Mouse (Mus musculus): ENCODE measurements around the gene Fntb. TPM values are rescaled to one million over a fixed set of nuclear protein-coding genes. Genes with fewer than 3 reads are reported as not detected.

Fntb gene
- polyA plus RNA-seq, 1 experiment from 2014 or later: 35.2 TPM

DNA sequence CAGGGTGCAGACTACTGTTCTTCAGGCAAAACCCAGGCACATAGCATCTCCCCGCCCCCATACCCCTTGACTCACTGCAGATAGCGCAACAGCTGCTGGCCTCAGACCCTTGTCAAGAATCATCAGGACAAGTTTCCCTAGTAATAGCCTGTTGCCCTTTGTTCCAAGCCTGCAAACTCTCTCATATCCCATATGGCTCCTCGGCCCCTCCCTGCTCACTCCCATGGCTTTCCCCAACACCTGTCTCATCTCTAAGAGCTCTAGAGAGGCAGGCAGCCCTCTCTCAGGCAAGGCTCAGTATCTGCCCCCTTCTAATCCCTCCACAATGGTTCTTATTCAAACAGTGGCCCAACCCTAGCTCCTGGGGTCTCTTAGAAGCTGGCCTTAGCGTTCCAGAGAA, 55.2 kb downstream of the Fntb start:
- H3K9me3 ChIP-seq: no peaks in the 10 kb centered on the region
- peaks cover 36% of the 10 kb centered on the region for H3K4me1 ChIP-seq
- no peak overlapping the region for H3K4me3 ChIP-seq (replicated peaks)
- H3K9ac ChIP-seq: no peak overlapping the region
- peaks cover 66% of the 10 kb centered on the region for H3K27me3 ChIP-seq
- WGBS: 40% methylated on average over 4 of the region's 4 CpGs
- H3K4me2 ChIP-seq: peak overlapping the region; percentile 90; the same call in 1 of the 2 replicates
- no peak for ATAC-seq (ENCODE audit: low FRiP score)
- no peak overlapping the region for H3K27ac ChIP-seq
- no peaks in the 10 kb centered on the region for H3K36me3 ChIP-seq (replicated peaks)

DNA sequence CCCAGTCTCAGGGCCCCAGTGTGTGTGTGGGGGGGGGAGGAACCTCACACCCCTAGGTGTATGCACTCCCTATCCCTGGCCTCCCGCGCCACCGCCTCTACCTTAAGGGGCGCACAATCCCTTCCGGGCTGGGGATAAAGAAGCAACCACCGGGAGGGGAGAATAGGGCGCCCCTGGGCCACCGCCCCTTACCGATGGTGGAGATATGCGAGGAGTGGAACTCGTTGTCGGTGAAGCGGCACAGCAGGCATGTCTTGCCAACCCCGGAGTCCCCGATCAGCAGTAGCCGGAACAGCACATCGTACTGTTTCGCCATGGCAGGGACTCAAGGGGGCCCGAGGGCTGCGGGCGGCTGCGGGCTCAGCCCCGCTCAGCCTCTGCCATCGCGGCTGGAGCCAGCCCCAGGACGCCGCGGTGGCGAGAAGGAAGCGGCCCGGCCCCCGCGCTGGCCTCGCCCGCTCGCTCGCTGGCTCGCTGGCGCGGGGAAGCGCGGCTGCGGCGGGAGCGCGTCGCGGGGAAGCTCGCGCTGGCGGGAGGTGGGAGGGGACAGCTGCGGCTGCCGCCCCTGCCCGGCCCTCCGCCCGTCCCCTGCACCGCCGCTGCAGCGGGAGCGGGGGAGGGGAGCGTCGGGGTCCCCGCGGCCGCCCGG, 56.7 kb downstream of the Fntb start:
- Histone ChIP-seq H3K9ac (peak overlapping the region; percentile 75), H3K4me3 (replicated peaks) (peak overlapping the region; percentile 69), H3K4me2 (peak overlapping the region; percentile 90), H3K36me3 (replicated peaks) (no peaks in the 10 kb centered on the region), H3K9me3 (no peaks in the 10 kb centered on the region), H3K27me3 (peaks cover 55% of the 10 kb centered on the region), H3K27ac (peak overlapping the region; percentile 56; the same call in 1 of the 2 replicates), H3K4me1 (peaks cover 34% of the 10 kb centered on the region)
- ATAC-seq (ENCODE audit: low FRiP score): peak; percentile 85
- under 1% methylated on average over 63 of the region's 66 CpGs for WGBS

DNA sequence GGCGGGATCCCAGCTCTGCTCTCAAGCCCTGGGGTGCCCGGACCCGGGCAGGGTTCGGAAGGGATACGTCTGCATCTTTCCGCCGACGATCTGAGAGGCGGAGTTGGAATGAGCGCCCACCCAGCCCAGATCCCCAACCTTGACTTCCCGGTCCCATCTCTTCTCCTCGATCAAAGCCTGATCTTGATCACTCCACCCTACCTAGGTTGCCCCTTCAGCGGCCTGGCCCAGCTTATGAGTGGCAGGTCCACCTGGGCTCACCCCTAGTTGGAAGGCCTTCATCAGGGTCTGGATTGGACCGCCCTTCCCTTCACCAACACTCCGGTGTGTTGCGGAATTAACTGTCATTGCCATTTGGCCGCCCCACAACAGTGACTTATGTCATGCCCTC, 57.3 kb downstream of the Fntb start, which contains the start of gene Rab15:
Gene Rab15, minus strand, starts transcription at position 258 of the 391 bp plus-strand sequence.
- peaks cover 29% of the 10 kb centered on the region for H3K4me1 ChIP-seq
- 2% methylated on average over 11 of the region's 17 CpGs for WGBS
- H3K27me3 ChIP-seq: peaks cover 55% of the 10 kb centered on the region

DNA sequence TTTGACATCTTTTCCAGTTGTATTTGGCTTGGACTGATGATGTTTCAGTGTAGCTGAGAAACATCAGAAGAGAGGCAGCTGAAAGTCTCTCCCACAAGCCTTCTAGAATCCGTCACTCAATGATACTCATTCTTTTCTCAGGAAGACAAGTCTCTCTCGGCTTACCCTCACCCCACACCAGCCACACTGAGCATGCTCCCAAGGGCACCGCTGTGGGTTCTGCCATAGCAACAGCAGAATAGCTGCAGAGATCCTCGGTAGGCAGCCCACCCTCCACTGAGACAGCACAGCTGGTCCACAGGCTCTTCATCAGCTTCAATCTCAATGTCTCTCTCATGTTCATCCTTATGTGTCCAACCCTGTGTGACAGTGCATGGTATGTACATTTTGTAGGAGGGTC, 59.9 kb downstream of the Fntb start:
- Histone ChIP-seq H3K36me3 (replicated peaks) (no peaks in the 10 kb centered on the region), H3K27ac (no peak overlapping the region), H3K9me3 (no peaks in the 10 kb centered on the region), H3K9ac (no peak overlapping the region), H3K4me3 (replicated peaks) (no peak overlapping the region), H3K4me2 (no peak overlapping the region), H3K4me1 (peaks cover 19% of the 10 kb centered on the region), H3K27me3 (peaks cover 44% of the 10 kb centered on the region)
- WGBS: 66% methylated on average over 4 of the region's 4 CpGs
- ATAC-seq (ENCODE audit: low FRiP score): no peak

More for the DNA sequence above, 57.3 kb downstream of the Fntb start, which contains the start of gene Rab15:
- Histone ChIP-seq H3K36me3 (replicated peaks) (no peaks in the 10 kb centered on the region), H3K9me3 (no peaks in the 10 kb centered on the region), H3K9ac (peak within 1 kb of the TSS; percentile 75), H3K27ac (peak within 1 kb of the TSS; percentile 56; the same call in 1 of the 2 replicates), H3K4me2 (peak within 1 kb of the TSS; percentile 90), H3K4me3 (replicated peaks) (peak within 1 kb of the TSS; percentile 69)
- no peak; the same call in 1 of the 2 replicates for ATAC-seq (ENCODE audit: low FRiP score)

DNA sequence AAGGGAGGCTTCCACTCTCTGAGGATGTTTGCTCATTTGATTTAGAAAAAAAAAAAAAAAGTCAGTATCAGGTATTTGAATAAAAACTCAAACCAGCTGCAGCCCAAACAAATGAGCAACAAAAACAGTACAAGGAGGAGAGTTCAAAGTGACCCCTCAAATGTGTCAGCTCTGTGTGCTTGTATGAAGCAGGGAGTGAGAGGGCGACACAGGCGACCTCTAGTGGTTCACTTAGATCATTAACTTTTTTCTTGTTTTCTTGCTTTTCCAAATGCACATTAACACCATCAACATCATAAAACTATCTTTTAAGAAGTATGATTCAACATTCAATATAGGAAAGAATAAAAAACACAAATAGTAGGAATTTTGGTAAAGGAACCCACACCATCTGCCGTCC, 67.3 kb downstream of the Fntb start:
- Histone ChIP-seq H3K4me3 (replicated peaks) (no peak overlapping the region), H3K4me2 (no peak overlapping the region), H3K27me3 (peaks cover 9% of the 10 kb centered on the region; the same call in 1 of the 2 replicates), H3K9me3 (no peaks in the 10 kb centered on the region), H3K36me3 (replicated peaks) (no peaks in the 10 kb centered on the region), H3K9ac (no peak overlapping the region), H3K27ac (no peak overlapping the region), H3K4me1 (no peaks in the 10 kb centered on the region)
- WGBS: 6% methylated on average over 3 of the region's 3 CpGs
- ATAC-seq (ENCODE audit: low FRiP score): no peak

DNA sequence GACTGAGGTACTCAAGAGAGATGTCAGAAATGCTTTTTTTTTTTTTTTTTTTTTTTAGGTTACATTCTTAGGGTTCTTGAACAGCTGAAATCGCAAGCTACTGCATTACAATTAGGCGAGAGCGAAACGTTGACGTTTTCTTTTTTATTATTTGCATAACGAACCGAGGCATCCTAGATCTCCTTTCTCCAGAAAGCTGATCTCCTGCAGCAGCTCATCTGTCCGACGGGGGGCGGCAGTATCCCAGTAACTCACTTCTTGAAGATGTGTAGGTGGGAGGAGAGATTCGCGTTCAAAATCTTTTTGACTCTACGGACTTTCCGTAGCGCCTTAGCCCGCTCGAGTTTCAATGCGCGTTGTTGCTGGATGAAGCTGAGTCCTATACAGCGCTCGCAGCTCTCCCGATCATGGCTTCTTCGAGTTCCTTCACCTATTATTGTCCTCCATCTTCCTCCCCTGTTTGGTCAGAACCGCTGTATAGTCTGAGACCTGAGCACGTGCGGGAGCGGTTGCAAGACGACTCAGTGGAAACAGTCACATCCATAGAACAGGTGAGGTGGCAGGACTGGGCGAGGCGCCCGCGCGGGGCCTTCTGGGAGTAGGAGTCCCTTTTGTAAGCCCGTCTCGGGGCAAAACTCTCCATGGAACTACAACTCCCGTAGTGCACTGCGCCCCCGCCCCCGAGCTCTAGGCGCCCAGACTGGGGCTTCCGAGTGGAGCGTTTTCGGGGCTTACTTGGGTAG, 71.9 kb downstream of the Fntb start:
- Histone ChIP-seq H3K9me3 (no peaks in the 10 kb centered on the region), H3K27ac (no peak overlapping the region), H3K4me2 (peak overlapping the region; percentile 57), H3K4me1 (peaks cover 8% of the 10 kb centered on the region), H3K36me3 (replicated peaks) (no peaks in the 10 kb centered on the region), H3K4me3 (replicated peaks) (peak overlapping the region; percentile 61), H3K9ac (peak overlapping the region; percentile 67), H3K27me3 (peaks cover 9% of the 10 kb centered on the region; the same call in 1 of the 2 replicates)
- under 1% methylated on average over 43 of the region's 43 CpGs for WGBS
- ATAC-seq (ENCODE audit: low FRiP score): peak; percentile 99

DNA sequence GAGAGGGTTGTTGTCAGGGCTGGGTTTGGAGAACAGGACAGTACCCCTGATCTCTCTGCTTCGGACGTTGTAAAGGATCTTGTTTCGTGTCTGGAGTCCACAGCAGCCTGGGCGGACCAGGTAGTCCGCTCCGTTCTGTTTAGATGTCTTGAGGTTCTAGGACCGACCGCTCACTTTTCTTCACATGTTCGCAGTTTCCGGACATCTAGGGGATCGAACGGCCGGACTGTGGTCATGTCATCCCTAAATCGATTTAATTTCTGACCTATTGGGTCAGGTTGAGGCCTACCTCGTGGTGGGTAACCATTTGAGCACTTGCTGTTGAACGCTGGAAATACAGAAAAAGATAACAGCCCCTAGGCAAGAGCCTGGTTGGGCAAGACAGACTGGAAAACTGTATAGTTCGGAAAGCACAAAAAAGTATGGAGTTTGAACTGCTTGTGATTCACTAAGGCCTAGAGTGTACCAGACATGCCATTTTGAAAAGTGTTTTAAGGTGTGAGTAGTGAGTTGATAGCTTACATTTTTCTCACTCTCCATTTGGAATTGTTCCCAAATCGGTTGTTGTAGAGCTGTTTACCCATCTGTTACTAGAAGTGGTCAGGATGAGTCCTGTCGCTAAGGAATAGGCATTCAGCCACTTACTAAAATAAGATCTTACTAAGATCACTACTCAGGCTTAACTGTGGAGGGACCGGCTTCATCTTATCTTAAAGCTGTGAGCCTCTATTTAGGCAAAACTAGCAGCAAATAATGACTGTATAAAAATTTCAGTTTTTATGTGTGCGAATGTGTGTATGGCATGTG, 72.7 kb downstream of the Fntb start:
- Histone ChIP-seq H3K4me3 (replicated peaks) (peak overlapping the region; percentile 61), H3K9ac (peak overlapping the region; percentile 67), H3K27ac (no peak overlapping the region), H3K4me2 (peak overlapping the region; percentile 57), H3K9me3 (no peaks in the 10 kb centered on the region), H3K4me1 (peaks cover 8% of the 10 kb centered on the region), H3K36me3 (replicated peaks) (no peaks in the 10 kb centered on the region), H3K27me3 (peaks cover 8% of the 10 kb centered on the region; the same call in 1 of the 2 replicates)
- ATAC-seq (ENCODE audit: low FRiP score): no peak; the same call in 1 of the 2 replicates
- WGBS: 14% methylated on average over 21 of the region's 21 CpGs

DNA sequence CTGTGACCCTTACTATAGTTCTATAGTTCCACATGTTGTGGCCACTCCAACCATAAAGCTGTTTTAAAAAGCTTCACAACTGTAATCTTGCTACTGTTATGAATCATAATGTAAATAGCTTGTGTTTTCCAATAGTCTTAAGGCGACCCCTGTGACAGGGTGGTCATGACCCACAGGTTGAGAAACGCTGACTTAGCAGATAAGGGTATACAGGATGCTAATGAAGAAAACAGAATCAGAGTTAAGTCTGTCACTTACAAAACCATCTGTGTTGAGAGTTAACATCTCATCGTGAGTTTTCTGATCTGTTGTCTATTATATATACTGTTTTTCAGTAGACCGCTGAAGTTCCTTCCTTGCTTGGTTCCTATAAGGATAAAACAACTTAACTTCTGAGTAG, 73.9 kb downstream of the Fntb start:
- no peaks in the 10 kb centered on the region for H3K36me3 ChIP-seq (replicated peaks)
- H3K4me1 ChIP-seq: peaks cover 8% of the 10 kb centered on the region
- no peaks in the 10 kb centered on the region for H3K9me3 ChIP-seq
- H3K4me2 ChIP-seq: no peak overlapping the region
- no peak for ATAC-seq (ENCODE audit: low FRiP score)
- H3K4me3 ChIP-seq (replicated peaks): no peak overlapping the region
- H3K27me3 ChIP-seq: peaks cover 4% of the 10 kb centered on the region; the same call in 1 of the 2 replicates
- 92% methylated on average over 4 of the region's 4 CpGs for WGBS
- H3K9ac ChIP-seq: no peak overlapping the region
- no peak overlapping the region for H3K27ac ChIP-seq

DNA sequence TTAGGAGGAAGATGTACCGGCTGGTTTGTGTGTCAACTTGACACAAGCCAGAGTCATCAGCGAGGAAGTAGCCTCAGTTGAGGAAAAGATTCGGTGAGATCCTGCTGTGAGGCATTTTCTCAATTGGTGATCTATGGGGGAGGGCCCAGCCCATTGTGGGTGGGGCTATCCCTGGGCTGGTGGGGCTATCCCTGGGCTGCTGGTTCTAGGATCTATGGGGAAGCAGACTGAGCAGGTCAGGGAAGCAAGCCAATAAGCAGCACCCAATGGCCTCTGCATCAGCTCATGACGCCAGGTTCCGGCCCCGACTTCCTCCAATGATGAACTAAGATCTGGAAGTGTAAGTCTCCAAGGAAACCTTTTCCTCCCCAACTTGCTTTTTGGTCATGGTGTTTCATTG, 74.7 kb downstream of the Fntb start:
- Histone ChIP-seq H3K9me3 (no peaks in the 10 kb centered on the region), H3K27me3 (peaks cover 2% of the 10 kb centered on the region; the same call in 1 of the 2 replicates), H3K4me3 (replicated peaks) (no peak overlapping the region), H3K4me2 (no peak overlapping the region), H3K27ac (no peak overlapping the region), H3K36me3 (replicated peaks) (no peaks in the 10 kb centered on the region), H3K9ac (no peak overlapping the region), H3K4me1 (peaks cover 8% of the 10 kb centered on the region)
- no peak for ATAC-seq (ENCODE audit: low FRiP score)
- 83% methylated on average over 6 of the region's 6 CpGs for WGBS

DNA sequence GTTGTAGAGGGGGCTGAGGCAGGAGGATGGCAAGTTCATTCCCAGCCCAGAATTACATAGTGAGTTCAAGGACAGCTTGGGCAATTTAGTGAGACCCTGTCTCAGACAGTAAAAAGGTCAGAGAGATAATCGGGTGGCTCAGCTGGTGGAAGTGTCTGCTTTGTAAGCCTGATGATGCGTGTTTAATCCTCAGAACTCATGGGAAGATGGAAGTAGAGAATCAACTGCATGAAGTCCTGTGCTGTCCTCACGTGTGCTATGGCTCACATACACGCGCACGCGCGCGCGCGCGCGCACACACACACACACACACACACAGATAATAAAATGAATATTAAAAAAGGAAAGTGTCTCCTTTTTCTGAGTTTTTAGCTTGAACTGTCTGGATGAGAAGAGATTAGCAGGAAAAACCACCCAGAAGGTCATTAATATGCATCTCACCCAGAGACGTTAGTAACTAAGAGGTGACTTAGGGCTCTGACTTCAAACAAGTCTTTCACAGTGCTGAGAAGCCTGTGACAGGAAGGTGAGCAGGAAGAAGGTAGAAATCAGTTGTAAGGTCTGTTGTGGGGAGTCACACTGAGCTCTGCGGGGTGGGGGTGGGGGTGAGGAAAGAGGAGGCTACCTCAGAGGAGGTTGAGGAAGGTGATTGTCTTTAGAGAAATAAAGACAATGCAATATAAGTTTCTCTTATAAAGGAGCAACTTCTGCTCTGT, 79.1 kb downstream of the Fntb start:
- WGBS: 90% methylated on average over 15 of the region's 15 CpGs

DNA sequence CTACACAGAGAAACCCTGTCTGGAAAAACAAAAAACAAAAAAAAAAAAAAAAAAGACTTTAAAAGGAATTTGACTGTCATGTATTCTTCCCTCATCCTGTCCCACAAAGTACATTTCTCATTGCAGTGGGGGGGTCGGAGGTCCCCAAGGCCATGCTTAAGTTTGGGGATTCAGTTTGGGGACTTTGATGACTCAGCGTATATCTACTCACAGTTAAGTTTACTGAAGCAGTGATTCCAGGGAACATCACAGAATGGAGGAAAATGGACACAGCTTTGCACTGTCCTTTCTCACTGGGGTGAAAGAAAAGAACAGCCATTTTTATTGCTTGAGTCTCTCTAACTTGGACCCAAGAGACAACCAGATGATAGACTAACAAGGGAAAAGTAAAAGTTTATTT, 87.0 kb downstream of the Fntb start:
- ATAC-seq (ENCODE audit: low FRiP score): no peak
- Histone ChIP-seq H3K4me3 (replicated peaks) (no peak overlapping the region), H3K9me3 (no peaks in the 10 kb centered on the region), H3K4me2 (no peak overlapping the region), H3K27ac (no peak overlapping the region), H3K27me3 (no peaks in the 10 kb centered on the region), H3K4me1 (peaks cover 8% of the 10 kb centered on the region; the same call in 1 of the 2 replicates), H3K9ac (no peak overlapping the region), H3K36me3 (replicated peaks) (no peaks in the 10 kb centered on the region)
- 93% methylated on average over 2 of the region's 2 CpGs for whole genome bisulfite sequencing

More for the DNA sequence above, 79.1 kb downstream of the Fntb start:
- Histone ChIP-seq H3K4me1 (no peaks in the 10 kb centered on the region), H3K27ac (no peak overlapping the region), H3K9ac (no peak overlapping the region), H3K4me3 (replicated peaks) (no peak overlapping the region), H3K27me3 (no peaks in the 10 kb centered on the region), H3K4me2 (no peak overlapping the region), H3K9me3 (no peaks in the 10 kb centered on the region), H3K36me3 (replicated peaks) (no peaks in the 10 kb centered on the region)
- no peak for ATAC-seq (ENCODE audit: low FRiP score)

Measured in forebrain, embryonic 12.5 days (tissue).